Mouse (Mus musculus): ENCODE measurements around the gene Myo9b. TPM values are rescaled to one million over a fixed set of nuclear protein-coding genes. Genes with fewer than 3 reads are reported as not detected.
"Not testable (repeated sequence)": the region's sequence is repeated elsewhere in the genome, so short reads cannot be mapped to it uniquely, and the experiment has no call there.

Gene Myo9b
- total RNA-seq, 2 experiments from 2014 or later: 8.4 to 8.5 TPM

GRCm38 (mm10) chr8:71296188-71296621 is 23.7 kb downstream of the Myo9b start:
- DNase-seq (ENCODE audit: low spot score): no peak

GRCm38 (mm10) chr8:71296784-71297183 is 24.3 kb downstream of the Myo9b start:
- peak; percentile 40 for DNase-seq (ENCODE audit: low spot score)

- DNase-seq (ENCODE audit: low spot score): no peak
Observed at GRCm38 (mm10) chr8:71297439-71297838, 24.9 kb downstream of the Myo9b start.

- DNase-seq (ENCODE audit: low spot score): no peak
Observed at GRCm38 (mm10) chr8:71299716-71300115, 27.2 kb downstream of the Myo9b start.

- DNase-seq (ENCODE audit: low spot score): no peak
Observed at GRCm38 (mm10) chr8:71302788-71303187, 30.3 kb downstream of the Myo9b start.

- DNase-seq (ENCODE audit: low spot score): peak; percentile 39
Observed at GRCm38 (mm10) chr8:71303632-71304031, 31.1 kb downstream of the Myo9b start.

GRCm38 (mm10) chr8:71305988-71306387 is 33.5 kb downstream of the Myo9b start:
- DNase-seq (ENCODE audit: low spot score): no peak

GRCm38 (mm10) chr8:71307371-71307770 is 34.9 kb downstream of the Myo9b start:
- DNase-seq (ENCODE audit: low spot score): no peak

GRCm38 (mm10) chr8:71307913-71308312 is 35.4 kb downstream of the Myo9b start:
- no peak for DNase-seq (ENCODE audit: low spot score)

- DNase-seq (ENCODE audit: low spot score): peak; percentile 69
Observed at GRCm38 (mm10) chr8:71310446-71310845, 37.9 kb downstream of the Myo9b start.

- peak; percentile 71 for DNase-seq (ENCODE audit: low spot score)
Observed at GRCm38 (mm10) chr8:71312700-71313099, 40.2 kb downstream of the Myo9b start.

- no peak for DNase-seq (ENCODE audit: low spot score)
Observed at GRCm38 (mm10) chr8:71313951-71314350, 41.4 kb downstream of the Myo9b start.

GRCm38 (mm10) chr8:71315972-71316371 is 43.5 kb downstream of the Myo9b start:
- DNase-seq (ENCODE audit: low spot score): no peak

GRCm38 (mm10) chr8:71316486-71317031 is 44.0 kb downstream of the Myo9b start:
- DNase-seq (ENCODE audit: low spot score): no peak

GRCm38 (mm10) chr8:71318610-71319009 is 46.1 kb downstream of the Myo9b start:
- not testable (repeated sequence) for DNase-seq (ENCODE audit: low spot score)

- DNase-seq (ENCODE audit: low spot score): not testable (repeated sequence)
Observed at GRCm38 (mm10) chr8:71319760-71320159, 47.2 kb downstream of the Myo9b start.

- no peak for DNase-seq (ENCODE audit: low spot score)
Observed at GRCm38 (mm10) chr8:71322939-71323338, 50.4 kb downstream of the Myo9b start.

- DNase-seq (ENCODE audit: low spot score): peak; percentile 39
Observed at GRCm38 (mm10) chr8:71324848-71325247, 52.3 kb downstream of the Myo9b start.

- DNase-seq (ENCODE audit: low spot score): not testable (repeated sequence)
Observed at GRCm38 (mm10) chr8:71337834-71338233, 65.3 kb downstream of the Myo9b start.

- peak; percentile 26 for DNase-seq (ENCODE audit: low spot score)
Observed at GRCm38 (mm10) chr8:71340625-71341024, 68.1 kb downstream of the Myo9b start.

- DNase-seq (ENCODE audit: low spot score): no peak
Observed at GRCm38 (mm10) chr8:71346581-71346980, 74.1 kb downstream of the Myo9b start.

GRCm38 (mm10) chr8:71351117-71351516 is 78.6 kb downstream of the Myo9b start:
- no peak for DNase-seq (ENCODE audit: low spot score)

GRCm38 (mm10) chr8:71351520-71351919 is 79.0 kb downstream of the Myo9b start:
- no peak for DNase-seq (ENCODE audit: low spot score)

GRCm38 (mm10) chr8:71358026-71358425 is 85.5 kb downstream of the Myo9b start:
- no peak for DNase-seq (ENCODE audit: low spot score)
